Comparison of ENCODE assay signal across 9 mouse cellular contexts in genomic region chr1:104994612-104994986, GRCm38 (mm10).
A peak's percentile ranks its signal among the peaks of the same experiment; 100 is the strongest.
DNase-seq lines count a peak whose midpoint lies in the region; ATAC-seq and TF ChIP-seq lines count a peak whose summit lies in the region.
"Had no signal": no experiment of that assay in that cellular context is flagged by ENCODE, and none has a peak within 500 bp of the region (broad histone marks: within the 10 kb centered on the region; RNA-seq: fewer than 3 reads in every experiment).

No protein-coding gene starts in this region.

- H3K4me1 ChIP-seq in kidney, embryonic 16.5 days (ENCODE audit: insufficient read depth, low read length): no peaks in the 10 kb centered on the region
- H3K4me1 ChIP-seq in kidney, adult 2 months (ENCODE audit: control insufficient read depth, insufficient read depth, low read length): 0 out of 2 replicates have a peak, but pooled peaks cover 3% of the 10 kb centered on the region
- H3K4me1 ChIP-seq in forebrain, postnatal 0 days (ENCODE audit: insufficient read depth): no peaks in the 10 kb centered on the region
- 0 out of 2 replicates have a peak, but pooled peaks cover 2% of the 10 kb centered on the region for H3K4me1 ChIP-seq in intestine, embryonic 15.5 days (replicated peaks)
- H3K4me1 ChIP-seq in neural tube, embryonic 14.5 days (ENCODE audit: control insufficient read depth, insufficient read depth, low read length): no peaks in the 10 kb centered on the region

- H3K27ac ChIP-seq in kidney, embryonic 16.5 days (ENCODE audit: low read length): no peak overlapping the region
- H3K27ac ChIP-seq in kidney, adult 2 months (ENCODE audit: insufficient read depth, low read depth, low read length): no peak overlapping the region
- H3K27ac ChIP-seq in forebrain, postnatal 0 days (ENCODE audit: low read depth, low read length): no peak overlapping the region
- H3K27ac ChIP-seq in intestine, embryonic 15.5 days: no peak overlapping the region
- no peak overlapping the region for H3K27ac ChIP-seq in neural tube, embryonic 14.5 days (ENCODE audit: low read depth, low read length)

- no peak overlapping the region for H3K9ac ChIP-seq in kidney, embryonic 16.5 days (replicated peaks; ENCODE audit: low read length)
- H3K9ac ChIP-seq in forebrain, postnatal 0 days: no peak overlapping the region
- H3K9ac ChIP-seq in intestine, embryonic 15.5 days: no peak overlapping the region
- no peak overlapping the region for H3K9ac ChIP-seq in neural tube, embryonic 14.5 days (replicated peaks; ENCODE audit: low read depth, low read length)

- no peak for TF ChIP-seq POLR2A in kidney, adult 2 months (IDR thresholded peaks at IDR 0.05; ENCODE audit: low read depth, low read length)

- H3K27me3 ChIP-seq in kidney, embryonic 16.5 days (ENCODE audit: insufficient read depth, low read length): no peaks in the 10 kb centered on the region
- no peaks in the 10 kb centered on the region for H3K27me3 ChIP-seq in kidney, adult 2 months (replicated peaks; ENCODE audit: control insufficient read depth, insufficient read depth, low read length)
- no peaks in the 10 kb centered on the region for H3K27me3 ChIP-seq in forebrain, postnatal 0 days (ENCODE audit: insufficient read depth, low read length)
- H3K27me3 ChIP-seq in intestine, embryonic 15.5 days (replicated peaks): no peaks in the 10 kb centered on the region
- H3K27me3 ChIP-seq in neural tube, embryonic 14.5 days (ENCODE audit: control insufficient read depth, insufficient read depth, low read length): no peaks in the 10 kb centered on the region

- no peak for DNase-seq in kidney, adult 2 months
- DNase-seq in forebrain, postnatal 0 days: peak; percentile 14
- DNase-seq in frontal cortex, postnatal 25 days (ENCODE audit: low spot score in 2 of 2): no peak
- DNase-seq: left cerebral cortex, postnatal 4 days had no signal

- H3K4me3 ChIP-seq in kidney, embryonic 16.5 days (ENCODE audit: low read length): no peak overlapping the region
- H3K4me3 ChIP-seq in kidney, adult 2 months (ENCODE audit: insufficient read depth, low read depth, low read length): no peak overlapping the region
- peak overlapping the region; percentile 37; the same call in 1 of the 2 replicates for H3K4me3 ChIP-seq in forebrain, postnatal 0 days (ENCODE audit: low read depth, low read length)
- H3K4me3 ChIP-seq in intestine, embryonic 15.5 days (replicated peaks): no peak overlapping the region
- H3K4me3 ChIP-seq in neural tube, embryonic 14.5 days (ENCODE audit: low read depth, low read length): no peak overlapping the region; the same call in 1 of the 2 replicates

- ATAC-seq in kidney, embryonic 16.5 days (ENCODE audit: low FRiP score, low TSS enrichment): no peak
- ATAC-seq in forebrain, postnatal 0 days: peak; percentile 26; the same call in 1 of the 2 replicates
- no peak for ATAC-seq in intestine, embryonic 15.5 days
- no peak for ATAC-seq in neural tube, embryonic 14.5 days (ENCODE audit: low read depth)
- ATAC-seq in frontal cortex, adult (ENCODE audit: low TSS enrichment): no peak
- ATAC-seq: activated CD4-positive, CD25-positive, alpha-beta regulatory T cell, adult 4 months had no signal

- 64% methylated on average over 3 of the region's 3 CpGs for WGBS in kidney, embryonic 16.5 days
- WGBS in kidney, adult 2 months: 76% methylated on average over 3 of the region's 3 CpGs
- 56% methylated on average over 3 of the region's 3 CpGs for whole genome bisulfite sequencing in forebrain, postnatal 0 days
- WGBS in intestine, embryonic 15.5 days: 74% methylated on average over 3 of the region's 3 CpGs
- 69% methylated on average over 3 of the region's 3 CpGs for WGBS in neural tube, embryonic 14.5 days

- H3K9me3 ChIP-seq in kidney, embryonic 16.5 days (ENCODE audit: low read length): no peaks in the 10 kb centered on the region
- no peaks in the 10 kb centered on the region for H3K9me3 ChIP-seq in forebrain, postnatal 0 days (ENCODE audit: low read length)
- H3K9me3 ChIP-seq in intestine, embryonic 15.5 days: no peaks in the 10 kb centered on the region
- no peaks in the 10 kb centered on the region for H3K9me3 ChIP-seq in neural tube, embryonic 14.5 days (ENCODE audit: control insufficient read depth, low read length)

- peak overlapping the region; percentile 71 for H3K4me2 ChIP-seq in kidney, embryonic 16.5 days (replicated peaks; ENCODE audit: low read depth, low read length)
- peak overlapping the region; percentile 63; the same call in 1 of the 2 replicates for H3K4me2 ChIP-seq in forebrain, postnatal 0 days (ENCODE audit: low read depth)
- H3K4me2 ChIP-seq in intestine, embryonic 15.5 days (replicated peaks): peak overlapping the region; percentile 86; the same call in 1 of the 2 replicates
- H3K4me2 ChIP-seq in neural tube, embryonic 14.5 days (ENCODE audit: low read depth, low read length): peak overlapping the region; percentile 68; the same call in 1 of the 2 replicates

- no peak for TF ChIP-seq CTCF in kidney, adult 2 months (conservative IDR thresholded peaks at IDR 0.05; ENCODE audit: insufficient read depth, insufficient read length, low read depth, low read length)
- no peak for TF ChIP-seq CTCF in forebrain, postnatal 0 days (IDR thresholded peaks at IDR 0.05; ENCODE audit: low read depth)

- H3K36me3 ChIP-seq in kidney, embryonic 16.5 days (ENCODE audit: insufficient read depth, low read length): no peaks in the 10 kb centered on the region
- no peaks in the 10 kb centered on the region for H3K36me3 ChIP-seq in kidney, adult 2 months (ENCODE audit: control insufficient read depth, insufficient read depth, low read length)
- no peaks in the 10 kb centered on the region for H3K36me3 ChIP-seq in forebrain, postnatal 0 days (ENCODE audit: insufficient read depth)
- no peaks in the 10 kb centered on the region for H3K36me3 ChIP-seq in intestine, embryonic 15.5 days
- H3K36me3 ChIP-seq in neural tube, embryonic 14.5 days (ENCODE audit: control insufficient read depth, insufficient read depth, low read length): no peaks in the 10 kb centered on the region
